Comparison of ENCODE assay signal across 25 mouse cellular contexts in the genomic region with DNA sequence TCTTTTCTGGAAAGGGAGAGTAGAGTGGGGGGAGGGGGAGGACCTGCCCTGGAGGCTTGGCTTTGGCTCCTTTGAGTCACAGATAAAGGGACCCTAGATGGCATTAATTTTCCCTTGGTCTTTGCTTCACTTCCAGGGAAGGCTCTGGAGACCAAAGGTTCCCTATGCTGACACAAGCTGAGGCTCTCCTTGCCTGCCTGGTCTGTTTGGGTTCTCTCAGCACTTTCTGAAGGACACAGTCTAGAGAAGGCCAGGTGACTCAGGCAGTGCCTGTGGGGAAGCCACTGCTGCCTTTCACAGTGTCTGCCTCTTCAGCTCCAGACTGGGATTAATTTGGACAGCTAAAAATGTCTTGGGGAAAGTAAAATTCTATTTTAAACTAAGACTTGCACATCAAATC. TPM values are rescaled to one million over a fixed set of nuclear protein-coding genes. Genes with fewer than 3 reads are reported as not detected.
DNase-seq lines count a peak whose midpoint lies in the region; ATAC-seq lines count a peak whose summit lies in the region.
"Had no signal": no experiment of that assay in that cellular context is flagged by ENCODE, and none has a peak within 500 bp of the region (broad histone marks: within the 10 kb centered on the region; RNA-seq: fewer than 3 reads in every experiment).

No protein-coding gene starts in this region.

- no peak overlapping the region for H3K4me3 ChIP-seq in kidney, embryonic 15.5 days (replicated peaks)
- H3K4me3 ChIP-seq: embryonic facial prominence, embryonic 15.5 days; forebrain, embryonic 15.5 days; heart, embryonic 10.5 days; hindbrain, embryonic 10.5 days; intestine, embryonic 15.5 days; liver, embryonic 13.5 days; lung, embryonic 15.5 days; stomach, embryonic 15.5 days had no signal

- peak; percentile 42 for DNase-seq in kidney, adult 18-20 months
- DNase-seq in kidney, postnatal 10 days, result no peak
- DNase-seq in adrenal gland, adult 2 months, result peak; percentile 77
- DNase-seq in adrenal gland, postnatal 10 days, result peak; percentile 48
- DNase-seq in lung, postnatal 14 days, result no peak
- no peak for DNase-seq in thymus, postnatal 36 days
- no peak for DNase-seq in thymus, postnatal 10 days (ENCODE audit: low spot score in 2 of 2)
- DNase-seq: B cell, adult 2 months; cerebellum, adult 9-10 months; liver, embryonic 13.5 days; lung, postnatal 4 days; midbrain, embryonic 14.5 days had no signal

- ATAC-seq in kidney, embryonic 15.5 days (replicated peaks; ENCODE audit: low FRiP score), result peak; percentile 45
- ATAC-seq: forebrain, embryonic 15.5 days; hindbrain, embryonic 16.5 days; Patski had no signal

- H3K36me3 ChIP-seq in kidney, embryonic 15.5 days, result no peaks in the 10 kb centered on the region
- H3K36me3 ChIP-seq: embryonic facial prominence, embryonic 15.5 days; forebrain, embryonic 15.5 days; G1E; heart, embryonic 10.5 days; hindbrain, embryonic 10.5 days; intestine, embryonic 15.5 days; liver, embryonic 13.5 days; lung, embryonic 15.5 days; stomach, embryonic 15.5 days had no signal

- no peaks in the 10 kb centered on the region for H3K27me3 ChIP-seq in kidney, embryonic 15.5 days
- H3K27me3 ChIP-seq: embryonic facial prominence, embryonic 15.5 days; forebrain, embryonic 15.5 days; intestine, embryonic 15.5 days; liver, embryonic 13.5 days; lung, embryonic 15.5 days; Patski; stomach, embryonic 15.5 days had no signal

- H3K4me2 ChIP-seq in kidney, embryonic 15.5 days, result 0 out of 2 replicates have a peak overlapping the region, but pooled peaks have one; percentile 4
- H3K4me2 ChIP-seq: embryonic facial prominence, embryonic 15.5 days; forebrain, embryonic 15.5 days; intestine, embryonic 15.5 days; liver, embryonic 13.5 days; lung, embryonic 15.5 days; stomach, embryonic 15.5 days had no signal

- H3K9ac ChIP-seq in kidney, embryonic 15.5 days, result no peak overlapping the region
- H3K9ac ChIP-seq: embryonic facial prominence, embryonic 15.5 days; forebrain, embryonic 15.5 days; intestine, embryonic 15.5 days; liver, embryonic 13.5 days; lung, embryonic 15.5 days; stomach, embryonic 15.5 days had no signal

- no peaks in the 10 kb centered on the region for H3K9me3 ChIP-seq in kidney, embryonic 15.5 days (replicated peaks)
- H3K9me3 ChIP-seq: embryonic facial prominence, embryonic 15.5 days; forebrain, embryonic 15.5 days; G1E; heart, embryonic 10.5 days; hindbrain, embryonic 10.5 days; intestine, embryonic 15.5 days; liver, embryonic 13.5 days; lung, embryonic 15.5 days; stomach, embryonic 15.5 days had no signal

- H3K4me1 ChIP-seq in kidney, embryonic 15.5 days, result peaks cover 13% of the 10 kb centered on the region; the same call in 1 of the 2 replicates
- H3K4me1 ChIP-seq: liver, embryonic 13.5 days had no signal

- H3K27ac ChIP-seq in kidney, embryonic 15.5 days, result peak overlapping the region; percentile 77
- H3K27ac ChIP-seq: embryonic facial prominence, embryonic 15.5 days; forebrain, embryonic 15.5 days; heart, embryonic 10.5 days; hindbrain, embryonic 10.5 days; intestine, embryonic 15.5 days; liver, embryonic 13.5 days; lung, embryonic 15.5 days; stomach, embryonic 15.5 days had no signal

RNA-seq across cellular contexts. Expression of a gene that starts 28.5 kb away (rescaled TPM):
- total RNA-seq in adrenal gland, adult 2 months (2021), result 1 to 10 TPM; 4.4 to 6.4 TPM
- 1.3 and 1.4 TPM in 2 replicates for polyA plus RNA-seq in adrenal gland, adult 2 months (2012; rRNA removed)
- 1 to 10 TPM; 5.5 to 6.2 TPM for total RNA-seq in adrenal gland, postnatal 10 days (2021)
- polyA plus RNA-seq in kidney, embryonic 15.5 days (2015; fragmentation: Nextera tagmentation; extraction: Ambion mirVana), result 10.5 and 11.1 TPM in 2 replicates
- total RNA-seq: CH12.LX; megakaryocyte-erythroid progenitor cell, adult 5-6 weeks had no signal
- polyA plus RNA-seq: G1E had no signal

Comparison
In these comparisons a context has a peak if more than half of its experiments do, and no peak if none do; other contexts are left out.
1. DNase-seq: peak in kidney, adult 18-20 months (single experiment), adrenal gland, adult 2 months (single experiment) and adrenal gland, postnatal 10 days (single experiment); none in kidney, postnatal 10 days (single experiment), lung, postnatal 14 days (single experiment), thymus, postnatal 36 days (0 of 2) and thymus, postnatal 10 days (0 of 2).